Mouse (Mus musculus) urinary bladder, adult 2 months (tissue): Measurements from ENCODE around the gene Gm28053. TPM values are rescaled to one million over a fixed set of nuclear protein-coding genes. Genes with fewer than 3 reads are reported as not detected.
"Not testable (repeated sequence)": the region's sequence is repeated elsewhere in the genome, so short reads cannot be mapped to it uniquely, and the experiment has no call there.

Source experiments
- DNase-seq: peaks from one replicate; pipeline ENCODE4 v3.0.0; 2022; ENCODE audit warnings: low spot score
- polyA plus RNA-seq: library from polyadenylated mRNA; depleted of rRNA; stranded (reverse); fragments of >200 nt; gene quantifications from 2 replicates; pipeline ENCODE4 v1.2.3, GENCODE M21; 2012; rRNA removed

Gm28053 gene
- 1.3 and 1.8 TPM in 2 replicates for polyA plus RNA-seq

DNA sequence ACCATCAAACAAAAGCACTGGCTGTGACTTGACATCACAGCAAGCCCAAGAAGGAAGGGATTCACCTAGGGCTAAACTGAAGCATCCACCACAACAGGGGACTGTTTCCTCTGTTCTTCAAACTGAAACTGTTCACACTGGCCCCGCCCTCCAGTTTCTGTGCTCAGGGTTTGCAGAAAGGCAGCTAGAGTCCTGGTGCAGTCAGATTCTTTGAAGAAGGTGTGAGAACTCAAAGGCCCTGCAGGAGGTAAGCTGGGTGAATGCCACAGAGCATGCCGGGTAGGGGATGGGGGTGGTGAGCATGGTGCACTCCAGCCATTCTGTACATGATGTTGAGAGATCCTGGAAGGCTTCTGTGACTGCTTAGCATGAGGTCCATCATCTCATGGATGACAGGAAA lies at the start of gene Gm28053, which contains the start of gene Gimap7:
Gm28053 (plus strand) TSS at position 153 of the 400 bp plus-strand sequence.
Gimap7 (plus strand) TSS at position 167 of the 400 bp plus-strand sequence.
- DNase-seq, result no peak

DNA sequence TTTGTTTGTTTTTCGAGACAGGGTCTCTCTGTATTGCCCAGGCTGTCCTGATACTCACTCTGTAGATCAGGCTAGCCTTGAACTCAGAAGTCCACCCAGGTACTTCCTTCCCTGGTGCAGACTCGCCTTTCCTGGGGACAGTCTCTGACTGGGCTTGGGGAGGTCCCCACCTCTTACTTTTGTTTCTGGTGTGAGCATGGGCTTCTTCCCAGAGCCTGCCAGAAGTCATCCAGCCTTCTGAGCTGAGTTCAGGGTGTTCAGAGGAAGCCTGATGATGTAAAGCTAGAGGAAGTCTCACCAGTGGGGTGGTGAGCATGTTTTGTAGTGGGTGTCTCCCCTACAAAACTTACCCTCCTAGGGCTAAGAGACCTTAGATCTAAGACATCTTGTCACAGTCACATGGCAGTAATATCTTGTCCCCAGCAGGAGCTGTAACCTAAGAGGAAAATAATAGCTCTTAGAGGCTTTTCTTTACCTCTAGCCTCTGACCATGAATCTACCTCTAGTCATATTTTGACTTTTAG lies 48.9 kb upstream of the Gm28053 start:
- DNase-seq, result no peak

DNA sequence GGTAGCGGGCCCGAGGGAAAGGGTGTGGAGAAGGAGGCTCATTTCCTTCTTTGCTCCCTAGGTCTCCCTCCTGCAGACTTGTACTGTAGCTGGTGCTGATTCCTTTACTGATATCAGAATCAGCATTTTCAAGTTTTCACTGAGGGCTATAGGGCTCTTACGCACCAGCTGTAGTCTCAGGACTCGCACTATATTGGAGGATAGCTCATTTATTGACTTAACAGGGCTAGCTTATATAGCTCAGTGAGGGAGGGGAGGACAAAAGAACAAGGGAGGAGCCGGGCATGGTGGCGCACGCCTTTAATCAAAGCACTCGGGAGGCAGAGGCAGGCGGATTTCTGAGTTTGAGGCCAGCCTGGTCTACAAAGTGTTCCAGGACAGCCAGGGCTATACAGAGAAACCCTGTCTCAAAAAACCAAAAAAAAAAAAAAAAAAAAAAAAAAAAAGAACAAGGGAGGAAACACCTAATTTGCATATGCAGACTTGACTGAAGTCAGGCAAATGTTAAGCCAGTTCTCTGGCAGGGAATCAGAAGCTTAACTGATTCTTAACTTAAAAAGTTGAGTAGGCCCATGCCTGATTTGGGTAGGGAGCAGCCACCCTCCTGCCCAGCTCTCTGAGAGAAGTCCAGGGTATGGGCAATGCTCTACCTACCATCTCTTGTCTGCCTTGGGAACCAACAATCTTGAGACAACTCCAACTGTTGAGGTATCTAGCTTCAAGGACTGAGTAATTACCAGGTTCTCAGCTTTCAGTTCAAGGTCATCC lies 43.9 kb upstream of the Gm28053 start:
- no peak for DNase-seq

DNA sequence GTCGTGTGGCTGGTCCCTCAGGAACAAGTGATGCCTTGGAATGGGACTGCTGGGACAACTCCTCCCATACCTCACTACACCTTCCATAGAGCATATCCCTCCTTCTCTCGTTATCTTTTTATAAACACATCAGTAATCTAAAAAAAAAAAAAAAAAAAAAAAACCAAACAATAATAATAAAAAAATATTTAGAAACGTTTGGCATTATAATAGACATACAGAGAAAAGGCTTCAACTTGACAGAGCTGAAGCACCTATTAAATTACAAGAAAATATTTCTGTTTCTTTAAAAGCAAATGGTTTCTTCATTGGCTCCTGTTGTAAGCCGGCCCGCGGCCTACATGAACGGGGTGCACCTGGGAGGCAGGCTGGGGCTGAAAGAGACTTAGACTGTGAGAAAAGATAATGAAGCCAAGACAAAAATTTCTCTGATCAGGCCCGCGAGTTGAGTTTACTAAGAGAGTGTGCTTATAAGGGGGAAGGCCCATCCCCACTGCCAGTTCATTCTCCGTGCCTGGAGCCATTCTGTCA lies 42.9 kb upstream of the Gm28053 start:
- DNase-seq, result no peak

DNA sequence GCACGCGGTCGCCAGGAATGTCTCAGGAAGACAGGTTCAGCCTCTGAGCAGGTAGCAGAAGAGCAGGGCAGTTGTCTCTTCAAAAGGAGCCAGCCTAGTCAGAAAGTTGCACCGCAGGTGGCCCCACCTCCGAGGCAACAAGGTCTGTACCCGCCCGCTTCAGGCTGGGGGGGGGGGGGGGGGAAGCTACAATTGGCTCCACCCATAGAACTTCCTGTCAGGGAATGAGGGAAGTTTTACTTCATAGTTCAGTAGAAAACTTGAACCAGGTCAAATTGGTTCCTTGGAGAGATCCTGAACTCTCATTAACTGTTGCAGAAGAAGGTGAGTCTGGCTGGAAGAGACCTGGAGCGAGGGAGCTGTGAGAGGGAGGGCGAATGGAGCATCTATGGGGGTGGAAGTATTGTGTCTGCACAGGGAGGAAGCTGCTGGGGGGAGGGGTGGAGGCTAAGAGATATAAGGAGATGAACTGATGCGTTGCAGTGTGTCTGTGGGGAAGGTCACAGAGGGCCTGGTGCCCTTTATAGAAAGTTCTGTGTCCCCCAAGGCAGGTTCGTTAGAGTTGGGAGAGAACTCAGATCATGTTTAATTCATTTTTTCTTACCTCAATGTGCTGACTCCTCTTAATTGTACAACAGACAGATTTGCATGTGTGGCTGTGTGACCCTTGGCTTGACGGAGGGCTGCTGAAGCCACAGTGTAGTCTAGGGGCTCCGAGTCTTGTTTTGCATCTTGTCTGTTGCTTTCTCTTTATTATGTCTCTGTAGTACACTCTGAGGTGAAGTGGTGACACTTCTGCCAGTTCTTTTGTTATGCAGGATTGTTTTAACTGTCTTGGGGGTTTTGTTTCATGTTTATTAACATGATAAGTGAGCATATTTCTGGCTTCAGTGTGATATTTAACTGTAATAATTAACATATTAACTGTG lies 42.2 kb upstream of the Gm28053 start, which contains the start of gene Gimap9:
Gimap9 (plus strand) TSS at position 199 of the 929 bp plus-strand sequence.
- no peak for DNase-seq

DNA sequence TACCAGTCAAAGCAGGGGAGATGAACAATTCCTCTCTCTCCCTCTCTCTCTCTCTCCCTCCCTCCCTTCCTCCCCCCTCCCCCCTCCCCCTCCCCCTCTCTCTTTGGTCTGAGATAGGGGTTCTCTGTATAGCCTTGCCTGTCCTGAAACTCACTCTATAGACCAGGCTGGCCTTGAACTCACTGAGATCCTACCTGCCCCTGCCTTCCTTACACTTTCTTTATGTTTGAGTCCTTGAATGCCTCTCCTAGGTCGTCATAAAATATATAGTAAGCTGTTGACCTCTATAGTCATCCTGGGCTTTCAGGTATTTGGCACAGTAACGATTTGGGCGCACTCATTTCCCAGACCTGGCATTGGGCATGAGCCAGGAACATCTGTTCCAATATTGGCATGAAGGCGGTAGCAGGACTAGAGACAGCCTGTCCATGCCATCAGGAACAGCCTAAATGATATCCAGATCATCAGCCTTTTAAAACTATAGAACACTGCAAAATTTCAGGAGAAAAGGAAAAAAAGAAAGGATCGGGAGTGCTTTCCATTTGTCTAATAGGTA lies 41.5 kb upstream of the Gm28053 start:
- DNase-seq, result no peak

DNA sequence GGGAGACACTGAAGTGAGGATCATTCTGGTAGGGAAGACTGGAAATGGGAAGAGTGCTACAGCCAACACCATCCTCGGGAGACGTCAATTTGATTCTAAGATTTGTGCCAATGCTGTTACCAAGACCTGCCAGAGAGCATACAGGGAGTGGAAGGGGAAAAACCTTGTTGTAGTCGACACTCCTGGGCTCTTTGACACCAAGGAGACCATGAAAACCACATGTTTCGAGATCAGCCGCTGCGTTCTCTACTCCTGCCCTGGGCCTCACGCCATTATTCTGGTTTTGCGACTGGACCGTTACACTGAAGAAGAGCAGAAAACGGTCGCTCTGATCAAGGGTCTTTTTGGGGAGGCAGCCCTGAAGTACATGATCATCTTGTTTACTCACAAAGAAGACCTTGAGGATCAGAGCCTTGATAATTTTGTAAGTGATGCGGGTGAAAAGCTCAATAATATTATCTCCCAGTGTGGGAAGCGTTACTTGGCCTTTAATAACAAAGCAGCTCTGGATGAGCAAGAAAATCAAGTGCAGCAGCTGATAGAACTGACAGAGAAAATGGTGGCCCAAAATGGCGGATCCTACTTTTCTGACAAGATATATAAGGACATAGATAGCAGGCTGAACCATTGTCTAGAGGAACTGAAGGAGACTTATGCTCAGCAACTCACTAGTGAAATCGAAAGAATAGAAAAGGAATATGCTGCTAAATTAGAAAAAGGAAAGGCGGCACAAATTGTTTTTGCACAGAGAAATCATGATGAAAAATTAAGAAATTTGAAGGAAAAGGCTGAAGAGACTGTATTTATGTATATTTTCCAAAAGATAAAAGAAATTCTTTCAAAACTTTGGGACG lies 40.7 kb upstream of the Gm28053 start:
- no peak for DNase-seq

DNA sequence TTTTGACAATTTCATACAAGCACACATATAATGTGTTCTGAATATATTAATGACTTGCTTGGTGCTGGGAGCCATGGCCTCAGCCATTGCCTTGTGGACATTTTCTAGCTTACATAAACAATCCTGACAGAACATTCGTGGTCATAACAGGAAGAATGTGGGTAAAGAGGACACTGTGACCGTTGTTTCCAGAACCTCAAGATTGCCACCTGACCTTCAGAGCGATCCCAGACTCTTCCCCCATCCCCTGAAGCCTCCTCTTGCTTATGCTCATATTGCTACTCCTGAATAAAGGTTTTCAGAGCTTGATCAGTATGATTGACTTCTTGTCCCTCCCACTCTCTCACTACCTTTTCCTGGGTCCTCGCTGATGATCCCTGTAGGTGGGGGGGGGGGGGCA lies 40.0 kb upstream of the Gm28053 start:
- DNase-seq, result no peak

DNA sequence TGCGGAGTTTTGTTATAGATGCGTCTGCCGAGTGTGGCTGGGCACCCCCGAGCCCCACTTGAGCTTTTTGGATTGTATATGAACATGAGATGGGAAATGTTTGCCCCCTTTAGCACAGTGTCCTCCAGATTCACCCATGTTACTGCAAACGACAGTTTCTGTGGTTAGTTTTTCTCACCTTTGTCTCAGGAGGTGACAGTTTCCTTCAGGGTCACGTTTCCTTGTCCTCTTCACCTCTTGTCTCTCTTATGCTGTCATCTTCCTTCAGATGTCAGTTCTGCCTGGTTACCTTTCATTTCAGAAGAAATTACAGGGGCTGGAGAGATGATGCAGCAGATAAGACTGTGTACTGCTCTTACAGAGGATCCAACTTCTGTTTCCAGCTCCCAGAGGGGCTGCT lies 38.7 kb upstream of the Gm28053 start:
- no peak for DNase-seq

DNA sequence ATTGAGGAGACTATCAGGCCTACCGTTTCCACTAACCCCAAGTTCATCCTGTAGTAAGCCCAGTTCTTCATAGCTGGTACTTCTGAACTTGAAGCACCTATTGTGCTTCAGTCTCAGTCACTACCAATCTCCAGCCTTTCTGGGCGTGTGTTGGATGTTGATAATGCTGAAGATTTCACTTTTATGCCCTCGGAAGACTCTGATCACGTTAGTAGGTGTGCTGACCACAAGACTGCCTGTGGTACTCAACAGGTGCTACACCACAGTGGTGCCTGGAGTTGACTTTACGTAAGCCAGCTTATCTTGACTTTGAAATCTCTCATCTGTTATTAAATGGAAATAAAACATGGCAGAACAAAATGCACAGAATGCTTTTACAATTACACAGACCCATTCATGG lies 38.0 kb upstream of the Gm28053 start:
- DNase-seq, result no peak

DNA sequence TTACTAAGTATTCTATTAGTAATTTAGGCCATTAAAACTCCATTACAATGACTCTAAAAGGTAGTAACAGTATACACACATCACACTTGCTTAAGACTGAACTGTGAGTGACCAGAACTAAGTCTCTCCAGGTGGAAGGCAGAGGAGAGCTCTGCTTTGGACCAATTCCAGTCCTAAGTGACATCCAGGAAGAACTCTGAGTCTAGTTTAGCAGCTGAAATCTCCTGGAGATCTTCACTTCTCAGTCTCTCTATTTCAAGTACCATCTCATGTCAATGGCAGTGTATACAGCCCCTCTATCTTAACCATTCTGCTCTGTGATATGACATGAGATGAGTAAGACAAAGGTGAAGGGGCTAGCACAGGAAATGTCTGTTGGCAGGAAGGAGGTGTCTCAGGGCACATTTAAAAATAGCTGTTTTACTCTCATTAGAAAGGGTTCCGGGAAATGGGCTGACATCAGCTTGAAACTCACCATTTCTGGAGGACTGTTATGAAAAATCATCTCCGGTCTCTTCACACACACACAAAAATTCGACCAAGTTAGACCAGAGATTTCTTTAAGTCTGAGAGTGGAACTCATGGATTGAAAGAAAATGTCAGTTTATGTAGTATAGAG lies 36.8 kb upstream of the Gm28053 start:
- no peak for DNase-seq

DNA sequence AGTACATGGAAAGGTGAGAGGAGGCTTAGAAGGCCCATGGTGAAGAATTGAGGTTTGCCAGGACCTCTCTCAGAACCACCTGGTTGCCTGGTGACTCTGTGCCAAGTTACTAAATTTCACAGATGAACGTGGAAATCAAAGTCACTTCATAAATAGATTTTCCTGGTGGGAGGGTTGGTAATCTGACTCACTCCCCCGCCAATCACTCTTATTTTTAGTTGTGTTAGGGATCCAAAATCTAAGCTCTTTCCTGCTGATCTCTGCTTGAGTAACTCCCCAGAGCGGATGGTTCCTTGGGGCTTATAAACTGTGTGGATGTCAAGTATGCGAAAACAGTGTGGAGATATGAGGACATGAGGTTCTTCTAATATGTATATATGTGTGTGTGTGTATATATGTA lies 36.1 kb upstream of the Gm28053 start:
- DNase-seq, result no peak

DNA sequence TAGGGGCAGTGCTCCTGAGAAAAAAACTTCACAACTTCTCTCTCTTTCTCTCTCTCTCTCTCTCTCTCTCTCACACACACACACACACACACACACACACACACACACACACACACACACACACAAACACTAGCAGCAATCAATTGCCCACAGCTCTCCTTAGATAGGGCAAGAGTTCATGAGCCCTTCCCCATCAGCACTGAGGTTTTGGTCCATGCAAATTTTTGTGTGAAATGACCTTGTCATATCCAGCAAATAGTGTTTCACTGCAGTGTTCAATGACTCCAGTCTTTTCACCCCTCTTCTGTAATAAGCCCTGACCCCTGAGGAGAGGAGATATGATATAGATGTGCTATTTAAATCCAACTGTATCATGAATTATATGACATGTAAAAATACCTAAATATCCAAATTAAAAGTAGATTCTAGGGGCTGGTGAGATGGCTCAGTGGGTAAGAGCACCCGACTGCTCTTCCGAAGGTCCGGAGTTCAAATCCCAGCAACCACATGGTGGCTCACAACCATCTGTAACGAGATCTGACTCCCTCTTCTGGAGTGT lies 35.1 kb upstream of the Gm28053 start:
- not testable (repeated sequence) for DNase-seq

DNA sequence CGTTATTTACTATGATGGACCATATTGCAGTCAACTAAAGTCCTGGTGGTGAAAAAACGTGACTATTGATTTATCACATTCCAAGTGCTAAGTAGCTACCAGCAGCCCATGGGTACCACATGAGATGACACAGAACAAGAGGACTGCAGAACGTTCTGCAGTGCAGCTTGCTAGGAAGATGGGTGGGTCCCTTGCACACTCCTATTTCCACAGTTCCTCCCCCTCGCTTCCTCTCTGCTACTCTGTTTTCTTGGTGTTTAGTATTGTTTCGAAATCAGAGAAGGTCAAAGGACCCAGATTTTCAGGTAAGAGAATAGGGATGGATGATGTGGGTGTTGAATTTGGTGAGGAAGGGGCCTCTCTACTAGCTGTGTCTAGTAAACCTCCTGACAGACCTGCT lies 34.1 kb upstream of the Gm28053 start, which contains the start of gene Gimap4:
Gimap4 (plus strand) TSS at position 231 of the 400 bp plus-strand sequence.
- no peak for DNase-seq

DNA sequence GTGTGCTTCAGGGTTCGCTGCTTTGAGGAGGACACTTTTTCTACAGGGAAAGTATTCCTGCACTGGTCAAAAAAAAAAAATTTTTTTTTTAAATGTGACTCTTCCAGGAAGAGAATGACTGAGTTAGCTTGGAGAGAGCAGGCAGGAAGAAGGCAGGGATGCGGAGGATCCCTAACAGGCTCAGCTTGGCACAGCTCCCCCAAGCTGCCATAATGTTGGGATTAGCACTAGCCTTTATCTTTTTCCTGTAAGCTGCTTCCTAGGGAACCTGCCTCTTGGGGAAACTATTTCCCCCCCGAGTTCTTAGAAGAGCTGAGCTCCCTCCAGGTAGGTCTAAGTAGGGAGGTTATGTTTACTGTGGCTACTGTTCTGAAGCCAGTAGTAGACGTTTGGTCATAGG lies 33.6 kb upstream of the Gm28053 start:
- DNase-seq, result no peak

DNA sequence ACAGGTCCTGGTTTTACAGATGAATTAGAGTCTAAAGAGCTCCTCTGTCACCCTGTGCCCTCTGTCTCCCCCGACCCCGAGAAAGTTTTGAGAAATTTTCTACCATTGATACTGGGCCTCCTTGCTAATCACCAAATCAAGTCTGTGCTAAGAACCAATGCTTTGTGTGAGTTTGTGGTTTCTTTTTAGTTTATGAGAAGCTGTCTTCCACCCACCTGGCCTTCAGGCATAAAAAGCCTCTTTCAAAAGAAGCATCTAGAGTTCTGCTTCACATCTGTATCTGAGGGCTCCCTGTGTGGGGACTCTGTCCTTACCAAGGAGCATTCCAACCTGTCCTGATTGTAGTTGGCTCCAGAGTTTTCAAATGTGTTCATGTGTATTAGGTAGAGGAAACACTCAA lies 33.2 kb upstream of the Gm28053 start:
- DNase-seq, result no peak

DNA sequence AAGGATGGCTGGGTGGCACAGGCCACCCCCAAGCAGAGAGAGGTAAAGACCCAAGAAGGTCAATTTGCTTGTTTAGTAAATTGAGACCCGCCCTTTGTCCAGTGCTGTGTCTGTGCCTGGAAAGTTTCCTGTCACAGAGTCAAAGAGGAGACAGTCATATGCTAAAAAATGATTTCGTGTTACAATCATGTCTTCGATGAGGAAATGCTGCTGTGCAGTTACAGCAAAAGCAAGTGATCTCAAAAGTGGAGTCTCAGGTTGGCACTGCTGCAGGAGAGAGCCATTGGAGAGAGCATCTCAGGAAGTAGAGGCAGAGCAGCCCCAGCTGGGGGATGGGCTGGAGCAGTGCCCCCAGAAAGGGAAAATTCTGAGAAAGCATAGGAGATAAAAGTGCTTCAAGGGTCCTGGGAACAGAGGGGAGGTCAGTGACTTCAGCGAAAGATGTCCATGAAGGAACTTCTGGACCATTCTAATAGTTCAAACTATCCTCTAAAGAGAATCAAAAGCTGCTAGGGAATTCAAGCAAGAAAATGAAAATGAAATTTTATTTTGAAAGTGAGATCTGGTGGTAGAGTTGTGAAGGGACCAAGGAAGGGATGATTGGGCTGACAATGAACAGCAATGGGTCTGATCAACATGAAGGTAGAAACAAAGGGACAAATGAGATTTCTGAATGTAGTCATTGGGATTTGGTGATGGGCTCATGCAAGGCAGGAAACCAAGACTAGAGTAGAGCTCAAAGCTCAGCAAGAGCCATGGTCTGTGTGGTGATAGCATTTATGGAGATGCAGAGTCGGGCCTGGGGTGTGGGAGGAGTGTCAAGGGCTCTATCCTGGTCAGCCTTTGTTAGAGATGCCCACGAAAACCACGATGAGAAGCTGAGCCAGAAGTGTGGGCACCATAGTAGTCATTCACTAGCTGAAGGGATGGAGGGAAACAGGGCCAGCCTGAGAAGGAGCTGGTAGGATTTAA lies 32.4 kb upstream of the Gm28053 start:
- DNase-seq, result no peak

DNA sequence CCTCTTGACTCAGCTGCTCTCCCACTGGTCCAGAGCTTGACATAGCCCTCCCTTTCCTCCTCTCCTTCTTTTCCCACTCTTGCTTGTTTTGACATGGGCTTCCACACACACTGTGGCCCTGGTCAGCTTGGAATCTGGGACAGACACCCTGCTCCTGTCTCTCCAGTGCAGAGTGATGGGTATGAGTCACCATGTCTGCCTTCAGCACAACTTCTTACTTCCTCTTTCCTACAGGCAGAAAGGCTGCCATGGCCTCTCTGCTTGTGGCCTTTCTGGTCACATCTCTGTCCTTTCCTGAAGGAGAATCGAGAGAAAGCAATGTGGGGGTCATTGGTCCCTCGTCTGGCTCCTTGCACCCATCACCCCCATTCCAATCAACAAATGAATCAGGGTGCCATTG lies 31.3 kb upstream of the Gm28053 start:
- no peak for DNase-seq

DNA sequence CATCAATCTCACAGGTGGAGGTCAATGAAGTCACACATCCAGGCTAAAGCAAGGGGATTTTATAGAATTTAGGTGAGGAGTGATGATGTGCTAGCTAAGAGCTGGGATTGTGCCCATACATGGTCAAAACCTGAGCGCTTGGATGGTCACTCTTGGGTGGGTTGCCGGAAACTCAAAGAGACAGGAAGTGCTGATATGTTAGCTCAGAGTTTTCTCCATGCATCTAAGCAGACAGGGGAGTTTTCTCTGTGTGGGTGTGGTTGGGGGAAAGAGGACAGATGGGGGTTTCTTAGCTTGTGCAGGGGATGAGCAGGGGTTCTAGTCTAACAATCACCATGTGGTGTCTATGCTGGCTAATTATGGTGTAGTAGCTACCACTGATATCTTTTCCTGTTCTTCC lies 29.1 kb upstream of the Gm28053 start:
- no peak for DNase-seq
